Mouse (Mus musculus): ENCODE results near the gene Adcy5. TPM values are rescaled to one million over a fixed set of nuclear protein-coding genes. Genes with fewer than 3 reads are reported as not detected.

Adcy5 gene
- polyA plus RNA-seq, 1 experiment: not detected

DNA sequence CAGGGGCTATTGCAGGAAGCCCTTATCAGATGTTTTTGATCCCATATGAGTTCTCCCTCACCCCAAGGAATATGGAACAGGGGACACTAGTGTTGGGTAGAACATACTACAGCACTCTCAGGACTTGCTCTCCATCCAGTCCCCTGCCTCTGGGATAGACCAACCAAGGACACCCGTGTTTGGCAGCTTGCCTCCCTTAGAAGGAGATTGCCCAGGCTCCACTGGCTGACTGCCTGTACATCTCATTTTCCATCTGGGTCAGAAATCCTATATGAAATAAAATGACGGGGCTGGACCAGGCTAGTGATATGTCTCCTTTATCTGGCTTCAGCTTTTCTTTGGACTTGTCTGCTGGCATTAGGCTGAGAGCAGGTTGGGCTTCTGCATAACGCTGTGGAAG lies 11.1 kb downstream of the Adcy5 start:
- Histone ChIP-seq H3K36me3 (ENCODE audit: control insufficient read depth, insufficient read depth) (no peaks in the 10 kb centered on the region), H3K4me2 (ENCODE audit: low read depth) (no peak overlapping the region), H3K27me3 (ENCODE audit: control insufficient read depth, insufficient read depth, insufficient read length) (peaks cover 64% of the 10 kb centered on the region), H3ac (ENCODE audit: control insufficient read depth, insufficient read length) (no peak overlapping the region), H3K4me3 (no peak overlapping the region), H3K79me2 (ENCODE audit: control insufficient read depth, insufficient read depth) (no peaks in the 10 kb centered on the region)
- TF ChIP-seq MYOG (IDR thresholded peaks at IDR 0.05; ENCODE audit: control insufficient read depth in 1 of 3, insufficient read depth in 1 of 3, insufficient read length in 2 of 3, low read depth in 2 of 3) (no peak), MYOD1 (IDR thresholded peaks at IDR 0.05; ENCODE audit: control insufficient read depth in 1 of 3, insufficient read length in 2 of 3, low read depth in 2 of 3) (no peak), POLR2A (IDR thresholded peaks at IDR 0.05; ENCODE audit: insufficient read length, low read depth) (no peak), TCF3 (IDR thresholded peaks at IDR 0.05; ENCODE audit: insufficient read length, low read depth) (no peak), REST (IDR thresholded peaks at IDR 0.05; ENCODE audit: insufficient read depth, insufficient read length) (no peak), CEBPB (IDR thresholded peaks at IDR 0.05; ENCODE audit: insufficient read depth, poor library complexity, severe bottlenecking) (no peak), E2F4 (IDR thresholded peaks at IDR 0.05; ENCODE audit: insufficient read depth) (no peak), SRF (IDR thresholded peaks at IDR 0.05; ENCODE audit: control insufficient read depth, insufficient read length, low read depth) (no peak)

DNA sequence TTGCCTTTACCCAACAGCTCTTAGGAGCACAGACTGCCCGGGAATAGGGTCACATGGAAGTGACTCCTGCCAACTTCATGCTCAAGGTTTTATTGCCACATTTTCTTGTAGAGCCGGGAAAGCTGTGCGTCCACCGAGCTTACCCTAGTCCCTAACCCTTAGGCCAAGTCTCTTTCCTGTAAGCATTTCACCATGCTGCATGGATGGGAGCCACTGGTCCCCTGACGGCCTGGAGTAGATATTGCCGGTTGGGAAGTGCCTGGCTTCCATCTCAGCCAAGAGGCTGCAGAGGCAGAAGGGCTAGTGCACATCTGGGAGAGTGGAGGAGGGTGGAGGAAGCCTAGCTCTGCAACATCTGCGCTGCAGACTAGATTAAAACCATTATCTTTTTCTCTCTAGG lies 14.8 kb downstream of the Adcy5 start:
- Histone ChIP-seq H3K4me2 (ENCODE audit: low read depth) (no peak overlapping the region), H3K36me3 (ENCODE audit: control insufficient read depth, insufficient read depth) (no peaks in the 10 kb centered on the region), H3K27me3 (ENCODE audit: control insufficient read depth, insufficient read depth, insufficient read length) (peaks cover 52% of the 10 kb centered on the region), H3K79me2 (ENCODE audit: control insufficient read depth, insufficient read depth) (no peaks in the 10 kb centered on the region), H3ac (ENCODE audit: control insufficient read depth, insufficient read length) (no peak overlapping the region), H3K4me3 (no peak overlapping the region)
- TF ChIP-seq SRF (IDR thresholded peaks at IDR 0.05; ENCODE audit: control insufficient read depth, insufficient read length, low read depth) (no peak), MYOG (IDR thresholded peaks at IDR 0.05; ENCODE audit: control insufficient read depth in 1 of 3, insufficient read depth in 1 of 3, insufficient read length in 2 of 3, low read depth in 2 of 3) (no peak), POLR2A (IDR thresholded peaks at IDR 0.05; ENCODE audit: insufficient read length, low read depth) (no peak), TCF3 (IDR thresholded peaks at IDR 0.05; ENCODE audit: insufficient read length, low read depth) (no peak), CEBPB (IDR thresholded peaks at IDR 0.05; ENCODE audit: insufficient read depth, poor library complexity, severe bottlenecking) (no peak), TCF12 (IDR thresholded peaks at IDR 0.05; ENCODE audit: insufficient read depth, poor library complexity, severe bottlenecking) (no peak), POLR2AphosphoS2 (IDR thresholded peaks at IDR 0.05; ENCODE audit: insufficient read length, low read depth) (no peak), E2F4 (IDR thresholded peaks at IDR 0.05; ENCODE audit: insufficient read depth) (no peak), REST (IDR thresholded peaks at IDR 0.05; ENCODE audit: insufficient read depth, insufficient read length) (no peak), MYOD1 (IDR thresholded peaks at IDR 0.05; ENCODE audit: control insufficient read depth in 1 of 3, insufficient read length in 2 of 3, low read depth in 2 of 3) (no peak), USF1 (IDR thresholded peaks at IDR 0.05; ENCODE audit: low read depth) (no peak), MAX (IDR thresholded peaks at IDR 0.05; ENCODE audit: low read depth) (no peak)

DNA sequence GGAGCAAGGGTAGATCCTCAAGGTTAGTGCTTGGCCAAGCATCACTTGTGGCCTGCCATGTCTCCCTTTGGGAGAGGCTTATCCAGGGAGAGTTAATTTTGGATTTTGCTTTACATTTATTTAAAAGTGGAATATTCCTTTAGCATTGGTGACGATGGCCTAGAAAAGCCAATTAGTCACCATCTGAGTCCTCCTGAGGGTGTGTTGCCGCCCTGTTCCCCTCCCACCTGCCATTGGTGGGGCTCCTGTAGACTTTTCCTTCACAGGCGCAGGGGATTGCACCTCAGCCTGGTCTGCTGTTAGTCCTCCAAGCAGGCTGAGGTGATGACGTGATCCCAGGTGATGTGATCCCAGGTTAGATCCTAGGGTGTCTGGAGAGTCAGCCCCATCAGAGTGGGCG lies 17.5 kb downstream of the Adcy5 start:
- Histone ChIP-seq H3K4me2 (ENCODE audit: low read depth) (no peak overlapping the region), H3K4me3 (no peak overlapping the region), H3K36me3 (ENCODE audit: control insufficient read depth, insufficient read depth) (no peaks in the 10 kb centered on the region), H3K27me3 (ENCODE audit: control insufficient read depth, insufficient read depth, insufficient read length) (peaks cover 28% of the 10 kb centered on the region), H3K79me2 (ENCODE audit: control insufficient read depth, insufficient read depth) (no peaks in the 10 kb centered on the region), H3ac (ENCODE audit: control insufficient read depth, insufficient read length) (no peak overlapping the region)
- TF ChIP-seq MYOD1 (IDR thresholded peaks at IDR 0.05; ENCODE audit: control insufficient read depth in 1 of 3, insufficient read length in 2 of 3, low read depth in 2 of 3) (no peak), USF1 (IDR thresholded peaks at IDR 0.05; ENCODE audit: low read depth) (no peak), REST (IDR thresholded peaks at IDR 0.05; ENCODE audit: insufficient read depth, insufficient read length) (no peak), TCF12 (IDR thresholded peaks at IDR 0.05; ENCODE audit: insufficient read depth, poor library complexity, severe bottlenecking) (no peak), MYOG (IDR thresholded peaks at IDR 0.05; ENCODE audit: control insufficient read depth in 1 of 3, insufficient read depth in 1 of 3, insufficient read length in 2 of 3, low read depth in 2 of 3) (no peak), CEBPB (IDR thresholded peaks at IDR 0.05; ENCODE audit: insufficient read depth, poor library complexity, severe bottlenecking) (no peak)

DNA sequence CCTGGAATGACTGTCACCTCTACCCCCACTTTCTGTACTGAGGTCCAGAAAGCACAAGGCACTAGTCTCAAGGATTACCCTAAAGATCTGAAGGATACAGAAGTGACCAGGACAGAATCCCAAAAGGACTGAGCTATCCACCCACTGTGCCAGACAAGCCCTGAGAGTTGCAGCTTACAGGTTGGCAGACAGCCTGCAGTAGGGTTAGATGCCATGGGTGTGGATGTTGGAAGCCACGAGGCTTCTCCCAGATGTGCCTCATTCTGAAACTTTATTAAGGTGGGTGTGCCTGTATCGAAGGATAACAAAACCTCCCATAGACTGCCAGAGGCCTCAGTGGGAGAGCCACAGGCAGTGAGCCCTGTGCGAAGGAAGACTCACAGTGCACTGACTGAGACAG lies 23.8 kb downstream of the Adcy5 start:
- no peak overlapping the region for H3K4me2 ChIP-seq (ENCODE audit: low read depth)
- no peak for TF ChIP-seq SRF (IDR thresholded peaks at IDR 0.05; ENCODE audit: control insufficient read depth, insufficient read length, low read depth)
- no peak for TF ChIP-seq MYOD1 (IDR thresholded peaks at IDR 0.05; ENCODE audit: control insufficient read depth in 1 of 3, insufficient read length in 2 of 3, low read depth in 2 of 3)
- no peak for TF ChIP-seq REST (IDR thresholded peaks at IDR 0.05; ENCODE audit: insufficient read depth, insufficient read length)
- no peak for TF ChIP-seq TCF3 (IDR thresholded peaks at IDR 0.05; ENCODE audit: insufficient read length, low read depth)
- TF ChIP-seq POLR2A (IDR thresholded peaks at IDR 0.05; ENCODE audit: insufficient read length, low read depth): no peak
- TF ChIP-seq POLR2AphosphoS2 (IDR thresholded peaks at IDR 0.05; ENCODE audit: insufficient read length, low read depth): no peak
- no peak for TF ChIP-seq E2F4 (IDR thresholded peaks at IDR 0.05; ENCODE audit: insufficient read depth)
- no peak for TF ChIP-seq TCF12 (IDR thresholded peaks at IDR 0.05; ENCODE audit: insufficient read depth, poor library complexity, severe bottlenecking)
- no peak for TF ChIP-seq CEBPB (IDR thresholded peaks at IDR 0.05; ENCODE audit: insufficient read depth, poor library complexity, severe bottlenecking)
- TF ChIP-seq MAX (IDR thresholded peaks at IDR 0.05; ENCODE audit: low read depth): no peak
- TF ChIP-seq USF1 (IDR thresholded peaks at IDR 0.05; ENCODE audit: low read depth): no peak
- no peak for TF ChIP-seq MYOG (IDR thresholded peaks at IDR 0.05; ENCODE audit: control insufficient read depth in 1 of 3, insufficient read depth in 1 of 3, insufficient read length in 2 of 3, low read depth in 2 of 3)
- H3K4me3 ChIP-seq: no peak overlapping the region
- no peaks in the 10 kb centered on the region for H3K79me2 ChIP-seq (ENCODE audit: control insufficient read depth, insufficient read depth)
- H3ac ChIP-seq (ENCODE audit: control insufficient read depth, insufficient read length): no peak overlapping the region
- H3K36me3 ChIP-seq (ENCODE audit: control insufficient read depth, insufficient read depth): no peaks in the 10 kb centered on the region
- peaks cover 51% of the 10 kb centered on the region for H3K27me3 ChIP-seq (ENCODE audit: control insufficient read depth, insufficient read depth, insufficient read length)

DNA sequence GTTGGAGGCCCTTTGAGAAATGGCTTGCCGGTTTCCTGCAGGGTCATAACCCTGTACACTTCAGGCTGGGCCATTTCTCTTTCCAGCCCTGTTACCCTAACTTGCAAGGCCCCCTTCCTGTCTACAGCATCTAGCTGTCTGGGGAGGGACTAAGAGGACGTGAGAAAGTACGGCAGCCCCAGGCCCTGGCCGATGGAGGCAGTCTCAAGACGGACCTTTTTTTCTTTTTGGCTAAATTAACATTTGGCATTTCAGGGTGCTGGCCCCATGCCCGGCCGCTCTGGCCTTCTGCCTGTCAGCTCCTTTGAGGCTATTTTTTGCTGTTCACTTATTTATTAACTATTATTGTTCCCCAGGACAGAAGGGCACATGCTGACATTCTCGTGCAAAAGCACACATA lies 24.4 kb downstream of the Adcy5 start:
- H3K36me3 ChIP-seq (ENCODE audit: control insufficient read depth, insufficient read depth): no peaks in the 10 kb centered on the region
- H3K4me2 ChIP-seq (ENCODE audit: low read depth): no peak overlapping the region
- no peak overlapping the region for H3K4me3 ChIP-seq
- peaks cover 51% of the 10 kb centered on the region for H3K27me3 ChIP-seq (ENCODE audit: control insufficient read depth, insufficient read depth, insufficient read length)
- no peaks in the 10 kb centered on the region for H3K79me2 ChIP-seq (ENCODE audit: control insufficient read depth, insufficient read depth)
- no peak overlapping the region for H3ac ChIP-seq (ENCODE audit: control insufficient read depth, insufficient read length)
- TF ChIP-seq CEBPB (IDR thresholded peaks at IDR 0.05; ENCODE audit: insufficient read depth, poor library complexity, severe bottlenecking): no peak
- TF ChIP-seq POLR2AphosphoS2 (IDR thresholded peaks at IDR 0.05; ENCODE audit: insufficient read length, low read depth): no peak
- no peak for TF ChIP-seq E2F4 (IDR thresholded peaks at IDR 0.05; ENCODE audit: insufficient read depth)
- no peak for TF ChIP-seq SRF (IDR thresholded peaks at IDR 0.05; ENCODE audit: control insufficient read depth, insufficient read length, low read depth)
- no peak for TF ChIP-seq MYOD1 (IDR thresholded peaks at IDR 0.05; ENCODE audit: control insufficient read depth in 1 of 3, insufficient read length in 2 of 3, low read depth in 2 of 3)
- TF ChIP-seq TCF12 (IDR thresholded peaks at IDR 0.05; ENCODE audit: insufficient read depth, poor library complexity, severe bottlenecking): no peak
- TF ChIP-seq USF1 (IDR thresholded peaks at IDR 0.05; ENCODE audit: low read depth): no peak
- no peak for TF ChIP-seq REST (IDR thresholded peaks at IDR 0.05; ENCODE audit: insufficient read depth, insufficient read length)
- TF ChIP-seq MAX (IDR thresholded peaks at IDR 0.05; ENCODE audit: low read depth): no peak
- TF ChIP-seq MYOG (IDR thresholded peaks at IDR 0.05; ENCODE audit: control insufficient read depth in 1 of 3, insufficient read depth in 1 of 3, insufficient read length in 2 of 3, low read depth in 2 of 3): no peak
